21 mouse cellular contexts compared by ENCODE assay signal in the genomic region with DNA sequence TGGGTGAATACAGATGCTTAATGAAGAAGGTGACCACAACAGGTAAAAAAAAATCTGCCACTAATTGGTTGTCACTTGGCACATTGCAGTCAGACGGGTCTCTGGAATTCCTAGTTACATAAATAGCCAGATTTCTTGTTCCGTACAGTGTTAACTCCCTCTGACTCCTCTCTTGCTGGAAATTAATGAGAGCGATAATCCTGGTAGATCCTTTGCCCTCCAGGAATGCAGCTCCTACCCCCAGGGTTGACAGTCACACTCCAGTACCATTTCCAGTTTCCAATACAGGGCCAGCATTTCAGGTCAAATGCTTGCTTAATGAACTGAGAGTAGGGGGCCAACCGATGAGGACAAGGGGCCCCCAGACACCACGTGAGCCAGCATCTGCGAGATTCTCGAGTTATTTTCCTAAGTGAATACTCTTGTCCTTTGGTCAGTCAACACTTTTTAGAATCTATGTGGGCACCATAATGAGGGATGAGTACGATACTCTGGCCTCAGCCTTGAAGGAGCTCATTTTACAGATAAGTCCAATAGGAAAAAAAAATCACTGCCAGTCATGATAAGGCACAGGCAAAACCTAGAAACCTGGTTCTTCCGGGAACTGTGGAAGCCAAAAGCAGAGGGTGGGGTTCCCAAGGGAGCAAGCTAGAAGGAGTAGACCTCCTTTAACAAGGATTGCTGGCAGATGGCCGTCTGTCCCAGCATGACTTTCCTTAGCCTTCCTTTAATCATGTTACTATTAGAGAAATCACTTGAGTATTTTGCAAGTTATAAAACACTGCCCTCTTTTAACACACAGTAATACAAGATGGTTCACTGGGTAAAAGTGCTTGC. TPM values are rescaled to one million over a fixed set of nuclear protein-coding genes. Genes with fewer than 3 reads are reported as not detected.
DNase-seq lines count a peak whose midpoint lies in the region; TF ChIP-seq lines count a peak whose summit lies in the region.
"Had no signal": no experiment of that assay in that cellular context is flagged by ENCODE, and none has a peak within 500 bp of the region (broad histone marks: within the 10 kb centered on the region; RNA-seq: fewer than 3 reads in every experiment).

No protein-coding gene starts in this region.

- peak overlapping the region; percentile 84; the same call in 1 of the 2 replicates for H3K27ac ChIP-seq in layer of hippocampus, adult 2 months
- H3K27ac ChIP-seq: embryonic facial prominence, embryonic 12.5 days; forebrain, embryonic 12.5 days; forebrain, embryonic 15.5 days; heart, adult 2 months; heart, embryonic 10.5 days; heart, embryonic 13.5 days; hindbrain, embryonic 12.5 days; hindbrain, embryonic 15.5 days had no signal

- TF ChIP-seq CTCF in layer of hippocampus, adult 2 months (conservative IDR thresholded peaks at IDR 0.05) = no peak

- DNase-seq in adrenal gland, postnatal 14 days = peak; percentile 12
- DNase-seq in adrenal gland, postnatal 10 days = no peak
- no peak for DNase-seq in layer of hippocampus, adult 2 months (ENCODE audit: low spot score in 2 of 2)
- no peak for DNase-seq in layer of hippocampus, adult 18-20 months (ENCODE audit: low spot score in 2 of 2)
- peak; percentile 60 for DNase-seq in testis, postnatal 10 days (ENCODE audit: low spot score)
- no peak for DNase-seq in testis, postnatal 14 days (ENCODE audit: low spot score)
- DNase-seq in cerebellum, postnatal 25 days = no peak
- DNase-seq: adrenal gland, postnatal 25 days; cerebellum, adult 11-12 months; cerebellum, adult 8-10 months; gastrocnemius, postnatal 25 days; heart, adult 2 months; heart, postnatal 14 days had no signal

- H3K4me3 ChIP-seq in layer of hippocampus, adult 2 months = no peak overlapping the region
- H3K4me3 ChIP-seq: embryonic facial prominence, embryonic 12.5 days; erythroblast, embryonic 14.5 days; forebrain, embryonic 12.5 days; forebrain, embryonic 15.5 days; heart, adult 2 months; heart, embryonic 10.5 days; heart, embryonic 13.5 days; hindbrain, embryonic 12.5 days; hindbrain, embryonic 15.5 days had no signal

RNA-seq across cellular contexts. Expression of a gene that starts 24.9 kb away (rescaled TPM):
- total RNA-seq in adrenal gland, postnatal 14 days (2021) = 96.7 and 105 TPM in 2 replicates
- 100 to 1,000 TPM in 1 of 2 experiments, 10 to 100 TPM in 1; 97.0 to 117 TPM for total RNA-seq in adrenal gland, postnatal 10 days (2021)
- total RNA-seq in layer of hippocampus, adult 2 months (2021) = 100 to 1,000 TPM; 141 to 174 TPM
- 100 to 1,000 TPM; 128 to 151 TPM for total RNA-seq in layer of hippocampus, adult 18-20 months (2021)

Comparison
In these comparisons a context has a peak if more than half of its experiments do, and no peak if none do; other contexts are left out.
1. DNase-seq: peak in adrenal gland, postnatal 14 days (single experiment) and testis, postnatal 10 days (single experiment); none in adrenal gland, postnatal 10 days (single experiment), layer of hippocampus, adult 2 months (0 of 2), layer of hippocampus, adult 18-20 months (0 of 2), testis, postnatal 14 days (single experiment) and cerebellum, postnatal 25 days (0 of 2).